11 mouse cellular contexts compared by ENCODE assay signal in the genomic region with DNA sequence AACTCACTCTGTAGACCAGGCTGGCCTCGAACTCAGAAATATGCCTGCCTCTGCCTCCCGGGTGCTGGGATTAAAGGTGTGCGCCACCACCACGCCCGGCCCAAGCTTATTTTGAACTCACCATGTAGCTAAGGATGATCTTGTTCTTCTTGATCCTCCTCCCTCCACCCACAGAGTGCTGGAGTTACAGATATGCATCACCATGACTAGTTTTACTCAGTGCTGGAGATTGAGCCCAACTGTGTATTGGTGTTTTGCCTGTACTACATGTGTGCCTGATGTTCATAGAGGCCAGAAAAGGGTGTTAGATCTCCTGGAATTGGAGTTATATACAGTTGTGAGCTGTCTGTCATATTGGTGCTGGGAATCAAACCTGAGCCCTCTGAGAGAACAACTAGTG. TPM values are rescaled to one million over a fixed set of nuclear protein-coding genes. Genes with fewer than 3 reads are reported as not detected.
A peak's percentile ranks its signal among the peaks of the same experiment; 100 is the strongest.
DNase-seq lines count a peak whose midpoint lies in the region; ATAC-seq and TF ChIP-seq lines count a peak whose summit lies in the region.
"Had no signal": no experiment of that assay in that cellular context is flagged by ENCODE, and none has a peak within 500 bp of the region (broad histone marks: within the 10 kb centered on the region; RNA-seq: fewer than 3 reads in every experiment).

No protein-coding gene starts in this region.

- no peak for TF ChIP-seq EP300 in CH12.LX (IDR thresholded peaks at IDR 0.05; ENCODE audit: low read length)

- H3K4me3 ChIP-seq in hindbrain, embryonic 16.5 days (ENCODE audit: low read length): no peak overlapping the region
- H3K4me3 ChIP-seq in hindbrain, embryonic 10.5 days: no peak overlapping the region
- H3K4me3 ChIP-seq in CH12.LX (replicated peaks in 1 of 3; ENCODE audit: low read depth in 2 of 3, low read length in 2 of 3, poor library complexity in 1 of 3): no peak overlapping the region
- H3K4me3 ChIP-seq in liver, embryonic 15.5 days (replicated peaks): no peak overlapping the region
- H3K4me3 ChIP-seq: forebrain, embryonic 12.5 days had no signal

- no peak overlapping the region for H3K4me2 ChIP-seq in hindbrain, embryonic 16.5 days (ENCODE audit: low read length)
- H3K4me2 ChIP-seq in CH12.LX (ENCODE audit: insufficient read depth, low read depth, poor library complexity, severe bottlenecking): peak overlapping the region; percentile 34; the same call in 1 of the 2 replicates
- no peak overlapping the region for H3K4me2 ChIP-seq in liver, embryonic 15.5 days
- H3K4me2 ChIP-seq: forebrain, embryonic 12.5 days had no signal

- in situ Hi-C loops in CH12.LX (cut with MboI; ENCODE audit: low pct_ligation_motif_present, low pct_unique_long_range_greater_than_20kb, low sequenced_read_pairs): no loop called here

- WGBS in hindbrain, embryonic 16.5 days: 98% methylated on average over 5 of the region's 5 CpGs
- 92% methylated on average over 5 of the region's 5 CpGs for WGBS in hindbrain, embryonic 10.5 days
- 59% methylated on average over 5 of the region's 5 CpGs for WGBS in liver, embryonic 15.5 days (ENCODE audit: insufficient replicate concordance)

- H3K79me2 ChIP-seq in CH12.LX (replicated peaks; ENCODE audit: control insufficient read depth, extremely low read depth, insufficient read depth, poor library complexity, severe bottlenecking): no peaks in the 10 kb centered on the region; the same call in 1 of the 2 replicates

- dilution Hi-C loops in CH12.LX (cut with MboI; ENCODE audit: extremely low pct_ligation_motif_present, extremely low pct_unique_long_range_greater_than_20kb, low sequenced_read_pairs): no loop called here

- 0 out of 2 replicates have a peak overlapping the region, but pooled peaks have one; percentile 14 for H3K27ac ChIP-seq in hindbrain, embryonic 16.5 days (ENCODE audit: low read depth, low read length)
- no peak overlapping the region for H3K27ac ChIP-seq in hindbrain, embryonic 10.5 days
- H3K27ac ChIP-seq in CH12.LX (ENCODE audit: insufficient read depth, low read depth): peak overlapping the region; percentile 31; the same call in 1 of the 2 replicates
- peak overlapping the region; percentile 12 for H3K27ac ChIP-seq in liver, embryonic 15.5 days (replicated peaks)
- H3K27ac ChIP-seq: forebrain, embryonic 12.5 days had no signal

- H3K9me3 ChIP-seq in hindbrain, embryonic 16.5 days (ENCODE audit: control insufficient read depth, low read length): no peaks in the 10 kb centered on the region
- H3K9me3 ChIP-seq in hindbrain, embryonic 10.5 days: no peaks in the 10 kb centered on the region
- H3K9me3 ChIP-seq in CH12.LX (replicated peaks; ENCODE audit: low read length): no peaks in the 10 kb centered on the region
- no peaks in the 10 kb centered on the region for H3K9me3 ChIP-seq in liver, embryonic 15.5 days (replicated peaks)
- H3K9me3 ChIP-seq: forebrain, embryonic 12.5 days had no signal

- no peak for DNase-seq in hindbrain, embryonic 10.5 days (ENCODE audit: low spot score)
- DNase-seq in 416B (ENCODE audit: low read depth) (peak; percentile 51), CH12.LX (ENCODE audit: extremely low read depth) (no peak)
- DNase-seq in frontal cortex, postnatal 14 days (ENCODE audit: low spot score in 2 of 2): no peak
- DNase-seq in ovary, postnatal 36 days (ENCODE audit: low spot score): no peak
- DNase-seq: left cerebral cortex, postnatal 4 days; right cerebral cortex, postnatal 14 days had no signal

- TF ChIP-seq RAD21 in CH12.LX (IDR thresholded peaks at IDR 0.05; ENCODE audit: low read depth, low read length): no peak

- H3K36me3 ChIP-seq in hindbrain, embryonic 16.5 days (ENCODE audit: control insufficient read depth, insufficient read depth, low read length): peaks cover 10% of the 10 kb centered on the region
- H3K36me3 ChIP-seq in hindbrain, embryonic 10.5 days: peaks cover 92% of the 10 kb centered on the region
- peaks cover 39 to 66% of the 10 kb centered on the region in 2 experiments for H3K36me3 ChIP-seq in CH12.LX (replicated peaks in 1 of 2; ENCODE audit: control insufficient read depth in 1 of 2, insufficient read depth in 1 of 2, low read length in 1 of 2)
- H3K36me3 ChIP-seq in liver, embryonic 15.5 days (replicated peaks): peaks cover 23% of the 10 kb centered on the region; the same call in 1 of the 2 replicates

- H3K9ac ChIP-seq in hindbrain, embryonic 16.5 days (ENCODE audit: low read depth, low read length): no peak overlapping the region
- H3K9ac ChIP-seq in CH12.LX (ENCODE audit: insufficient read depth, low read depth): 0 out of 2 replicates have a peak overlapping the region, but pooled peaks have one; percentile 31
- no peak overlapping the region for H3K9ac ChIP-seq in liver, embryonic 15.5 days
- H3K9ac ChIP-seq: forebrain, embryonic 12.5 days had no signal

- ATAC-seq in hindbrain, embryonic 16.5 days: no peak
- ATAC-seq in liver, embryonic 15.5 days (ENCODE audit: insufficient read depth): no peak

- TF ChIP-seq CTCF in CH12.LX (conservative IDR thresholded peaks at IDR 0.05 in 1 of 2, IDR thresholded peaks at IDR 0.05 in 1 of 2; ENCODE audit: low read depth in 2 of 2, low read length in 2 of 2): no peak

- H3K4me1 ChIP-seq in hindbrain, embryonic 16.5 days (ENCODE audit: control insufficient read depth, insufficient read depth, low read depth, low read length): no peaks in the 10 kb centered on the region
- no peaks in the 10 kb centered on the region for H3K4me1 ChIP-seq in hindbrain, embryonic 10.5 days (replicated peaks)
- H3K4me1 ChIP-seq in CH12.LX (ENCODE audit: control insufficient read depth in 1 of 2, insufficient read depth in 2 of 2): peaks cover 13 to 50% of the 10 kb centered on the region in 2 experiments
- peaks cover 5% of the 10 kb centered on the region for H3K4me1 ChIP-seq in liver, embryonic 15.5 days (replicated peaks)
- H3K4me1 ChIP-seq: forebrain, embryonic 12.5 days had no signal

- no peaks in the 10 kb centered on the region for H3K27me3 ChIP-seq in hindbrain, embryonic 16.5 days (replicated peaks; ENCODE audit: control insufficient read depth, insufficient read depth, low read length)
- H3K27me3 ChIP-seq in hindbrain, embryonic 10.5 days (ENCODE audit: insufficient read depth, poor library complexity, severe bottlenecking): no peaks in the 10 kb centered on the region
- H3K27me3 ChIP-seq in CH12.LX (replicated peaks): no peaks in the 10 kb centered on the region
- H3K27me3 ChIP-seq in liver, embryonic 15.5 days: no peaks in the 10 kb centered on the region
- H3K27me3 ChIP-seq: forebrain, embryonic 12.5 days had no signal

- TF ChIP-seq POLR2A in CH12.LX (IDR thresholded peaks at IDR 0.05; ENCODE audit: low read depth, low read length): no peak

TF ChIP-seq in CH12.LX, 34 proteins besides CTCF, POLR2A, EP300 and RAD21:
- TF ChIP-seq ZKSCAN1 (IDR thresholded peaks at IDR 0.05; ENCODE audit: borderline replicate concordance, low read depth, low read length) (no peak), JUND (conservative IDR thresholded peaks at IDR 0.05; ENCODE audit: low read depth, low read length) (no peak), CHD1 (IDR thresholded peaks at IDR 0.05; ENCODE audit: low read depth, low read length) (no peak), KAT2A (IDR thresholded peaks at IDR 0.05; ENCODE audit: insufficient replicate concordance, low read length) (no peak), MAZ (IDR thresholded peaks at IDR 0.05; ENCODE audit: low read depth, low read length) (no peak), NELFE (IDR thresholded peaks at IDR 0.05; ENCODE audit: low read depth, low read length) (no peak), RCOR1 (conservative IDR thresholded peaks at IDR 0.05; ENCODE audit: low read depth, low read length) (no peak), POLR2AphosphoS2 (IDR thresholded peaks at IDR 0.05; ENCODE audit: low read depth, low read length) (no peak), E2F4 (IDR thresholded peaks at IDR 0.05; ENCODE audit: insufficient replicate concordance, low read depth, low read length) (no peak), SIN3A (IDR thresholded peaks at IDR 0.05; ENCODE audit: low read length) (no peak)

RNA-seq across cellular contexts. Expression of a gene that starts 37.8 kb away (rescaled TPM):
- 6.2 and 11.9 TPM in 2 replicates for polyA plus RNA-seq in hindbrain, embryonic 16.5 days (2015; fragmentation: Nextera tagmentation; extraction: Ambion mirVana)
- 21.7 and 23.5 TPM in 2 replicates for polyA plus RNA-seq in hindbrain, embryonic 10.5 days (2016; fragmentation: Nextera tagmentation; extraction: Ambion mirVana)
- total RNA-seq in CH12.LX (2012; rRNA removed): 34.1 and 37.3 TPM in 2 replicates
- total RNA-seq in CH12.LX (2014; rRNA removed): 28.8 and 30.3 TPM in 2 replicates
- polyA plus RNA-seq in CH12.LX (2012; ENCODE audit: insufficient read length, low read depth): 26.8 and 32.3 TPM in 2 replicates
- polyA plus RNA-seq in liver, embryonic 15.5 days (2015; fragmentation: Nextera tagmentation; extraction: Ambion mirVana): 5.2 and 6.0 TPM in 2 replicates

RNA-seq across cellular contexts. Expression of a gene that starts 38.4 kb away (rescaled TPM):
- not detected in 2 replicates for polyA plus RNA-seq in hindbrain, embryonic 16.5 days (2015; fragmentation: Nextera tagmentation; extraction: Ambion mirVana)
- polyA plus RNA-seq in hindbrain, embryonic 10.5 days (2016; fragmentation: Nextera tagmentation; extraction: Ambion mirVana): 0.67 TPM in 1 of 2 replicates, not detected in the other
- not detected in 2 replicates for total RNA-seq in CH12.LX (2012; rRNA removed)
- total RNA-seq in CH12.LX (2014; rRNA removed): not detected in 2 replicates
- polyA plus RNA-seq in CH12.LX (2012; ENCODE audit: insufficient read length, low read depth): not detected in 2 replicates
- not detected in 2 replicates for polyA plus RNA-seq in liver, embryonic 15.5 days (2015; fragmentation: Nextera tagmentation; extraction: Ambion mirVana)
- total RNA-seq: ES-E14; left cerebral cortex, postnatal 4 days had no signal
- polyA plus RNA-seq: forebrain, embryonic 12.5 days had no signal

RNA-seq across cellular contexts. Expression of a gene that starts 38.4 kb away (rescaled TPM):
- polyA plus RNA-seq in hindbrain, embryonic 16.5 days (2015; fragmentation: Nextera tagmentation; extraction: Ambion mirVana): 142 and 161 TPM in 2 replicates
- 366 and 418 TPM in 2 replicates for polyA plus RNA-seq in hindbrain, embryonic 10.5 days (2016; fragmentation: Nextera tagmentation; extraction: Ambion mirVana)
- total RNA-seq in CH12.LX (2012; rRNA removed) (249 and 275 TPM in 2 replicates), CH12.LX (2014; rRNA removed) (344 and 367 TPM in 2 replicates)
- 520 and 563 TPM in 2 replicates for polyA plus RNA-seq in CH12.LX (2012; ENCODE audit: insufficient read length, low read depth)
- polyA plus RNA-seq in liver, embryonic 15.5 days (2015; fragmentation: Nextera tagmentation; extraction: Ambion mirVana): 82.2 and 82.7 TPM in 2 replicates

RNA-seq across cellular contexts. Expression of a gene that starts 56.4 kb away (rescaled TPM):
- polyA plus RNA-seq in hindbrain, embryonic 16.5 days (2015; fragmentation: Nextera tagmentation; extraction: Ambion mirVana): 7.4 and 7.8 TPM in 2 replicates
- polyA plus RNA-seq in hindbrain, embryonic 10.5 days (2016; fragmentation: Nextera tagmentation; extraction: Ambion mirVana): 10.4 and 14.0 TPM in 2 replicates
- total RNA-seq in CH12.LX (2012; rRNA removed) (35.7 and 35.8 TPM in 2 replicates), CH12.LX (2014; rRNA removed) (32.6 and 33.2 TPM in 2 replicates)
- polyA plus RNA-seq in CH12.LX (2012; ENCODE audit: insufficient read length, low read depth): 30.8 and 32.9 TPM in 2 replicates
- 6.1 and 6.4 TPM in 2 replicates for polyA plus RNA-seq in liver, embryonic 15.5 days (2015; fragmentation: Nextera tagmentation; extraction: Ambion mirVana)
